Mouse (Mus musculus): ENCODE data around the gene Nfkbiz. TPM values are rescaled to one million over a fixed set of nuclear protein-coding genes. Genes with fewer than 3 reads are reported as not detected.

Nfkbiz gene
- polyA plus RNA-seq, 2 experiments, result 1.7 to 2.4 TPM

DNA sequence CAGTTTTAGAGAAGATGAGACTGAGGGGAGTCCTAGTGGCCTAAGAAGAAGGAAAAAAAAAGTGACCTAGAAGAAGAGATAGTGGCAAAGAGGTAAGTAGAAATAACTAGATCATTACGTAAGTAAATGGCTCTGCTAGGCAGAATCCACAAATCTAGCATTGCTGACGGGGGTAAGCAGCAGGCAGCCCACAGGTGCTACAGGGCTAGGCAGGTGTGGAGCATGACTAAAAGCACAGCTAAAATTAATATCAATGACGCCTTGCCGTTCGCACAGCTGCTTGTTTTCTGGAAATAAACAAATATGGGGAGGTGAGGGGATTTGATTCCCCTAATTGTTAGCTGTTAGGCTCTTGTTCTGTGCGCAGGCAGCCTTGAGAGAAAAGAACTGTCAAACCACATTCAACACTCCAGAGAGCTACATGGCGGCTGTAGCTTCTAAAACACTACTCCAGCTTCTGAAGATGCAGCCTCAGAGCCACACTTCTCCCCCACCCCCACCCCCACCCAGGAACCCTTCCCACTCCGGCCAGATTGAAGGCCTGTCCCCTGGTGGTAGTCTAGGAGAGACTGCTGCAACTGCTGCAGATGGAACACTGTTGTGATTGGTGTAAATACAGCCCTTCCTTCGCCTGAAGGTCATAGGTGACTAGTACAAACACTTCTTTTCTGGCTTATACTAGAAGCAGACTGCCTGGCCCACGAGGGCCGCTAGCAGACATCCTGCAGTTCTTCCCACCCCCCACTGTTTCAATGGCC is 15.1 kb downstream of the Nfkbiz start:
- Histone ChIP-seq H3K9me3 (ENCODE audit: control insufficient read depth, low read length) (no peaks in the 10 kb centered on the region), H3K4me3 (ENCODE audit: insufficient read depth in 1 of 2, low read depth in 2 of 2, low read length in 2 of 2) (no peak overlapping the region), H3K27ac (no peak overlapping the region), H3K9ac (replicated peaks) (no peak overlapping the region), H3K4me1 (replicated peaks; ENCODE audit: control insufficient read depth in 2 of 2, insufficient read depth in 2 of 2, low read length in 1 of 2) (peaks cover 0 to 4% of the 10 kb centered on the region in 2 experiments; a peak in 2 of 4 replicates), H3K27me3 (ENCODE audit: control insufficient read depth, insufficient read depth, low read length) (peaks cover 13% of the 10 kb centered on the region), H3K36me3 (replicated peaks; ENCODE audit: control insufficient read depth, insufficient read depth, low read depth) (no peaks in the 10 kb centered on the region), H3K4me2 (ENCODE audit: low read depth) (peak overlapping the region; percentile 91)
- ATAC-seq (ENCODE audit: insufficient read depth) (no peak), DNase-seq (ENCODE audit: low read depth in 3 of 3, low spot score in 3 of 3) (no peak)
- 68% methylated on average over 11 of the region's 11 CpGs for WGBS (ENCODE audit: insufficient replicate concordance)
- TF ChIP-seq CTCF (IDR thresholded peaks at IDR 0.05; ENCODE audit: low read depth) (peak; percentile 29; the same call in 1 of the 2 replicates), EP300 (IDR thresholded peaks at IDR 0.05; ENCODE audit: low read depth) (no peak)

DNA sequence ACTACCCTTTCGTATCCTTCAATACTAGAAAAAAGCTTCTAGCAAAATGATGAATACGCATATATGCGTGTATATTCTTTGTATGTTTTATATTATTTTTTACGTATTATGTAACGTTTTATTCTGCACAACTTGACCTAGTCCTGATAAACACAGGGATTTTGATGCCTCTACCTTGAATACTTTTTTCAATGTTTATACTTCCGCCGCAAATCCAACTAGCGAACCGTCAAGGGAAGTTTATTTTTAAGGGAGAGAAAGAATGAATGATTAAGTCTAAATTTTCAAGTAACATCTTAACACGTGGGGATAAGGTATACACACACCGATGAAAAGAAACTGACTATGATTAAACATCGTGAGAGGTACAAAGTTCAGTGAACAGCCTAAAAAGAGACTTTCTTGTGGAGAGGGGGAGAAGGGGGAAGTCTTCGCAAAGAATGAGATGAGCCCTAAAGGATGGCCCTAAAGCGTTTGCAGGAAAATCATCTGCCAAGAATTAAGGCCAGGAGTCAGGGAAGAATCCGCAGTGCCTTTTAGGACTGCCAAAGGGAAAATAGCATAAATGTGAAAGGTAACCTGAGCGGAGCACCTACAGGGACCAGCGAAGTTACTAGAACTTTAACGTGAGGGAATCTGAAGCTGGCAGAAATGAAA is 15.8 kb downstream of the Nfkbiz start:
- Histone ChIP-seq H3K9me3 (ENCODE audit: control insufficient read depth, low read length) (no peaks in the 10 kb centered on the region), H3K4me1 (replicated peaks; ENCODE audit: control insufficient read depth in 2 of 2, insufficient read depth in 2 of 2, low read length in 1 of 2) (peaks cover 0 to 4% of the 10 kb centered on the region in 2 experiments; a peak in 2 of 4 replicates), H3K27ac (no peak overlapping the region), H3K27me3 (ENCODE audit: control insufficient read depth, insufficient read depth, low read length) (peaks cover 13% of the 10 kb centered on the region), H3K4me3 (ENCODE audit: insufficient read depth in 1 of 2, low read depth in 2 of 2, low read length in 2 of 2) (peak overlapping the region; percentile 68 to 74; a peak in 2 of 4 replicates), H3K36me3 (replicated peaks; ENCODE audit: control insufficient read depth, insufficient read depth, low read depth) (peaks cover 3% of the 10 kb centered on the region), H3K4me2 (ENCODE audit: low read depth) (peak overlapping the region; percentile 91), H3K9ac (replicated peaks) (no peak overlapping the region)
- ATAC-seq (ENCODE audit: insufficient read depth) (no peak), DNase-seq (ENCODE audit: low read depth in 3 of 3, low spot score in 3 of 3) (no peak)
- TF ChIP-seq CTCF (IDR thresholded peaks at IDR 0.05; ENCODE audit: low read depth), result no peak
- TF ChIP-seq EP300 (IDR thresholded peaks at IDR 0.05; ENCODE audit: low read depth), result no peak
- 47% methylated on average over 18 of the region's 18 CpGs for WGBS (ENCODE audit: insufficient replicate concordance)

DNA sequence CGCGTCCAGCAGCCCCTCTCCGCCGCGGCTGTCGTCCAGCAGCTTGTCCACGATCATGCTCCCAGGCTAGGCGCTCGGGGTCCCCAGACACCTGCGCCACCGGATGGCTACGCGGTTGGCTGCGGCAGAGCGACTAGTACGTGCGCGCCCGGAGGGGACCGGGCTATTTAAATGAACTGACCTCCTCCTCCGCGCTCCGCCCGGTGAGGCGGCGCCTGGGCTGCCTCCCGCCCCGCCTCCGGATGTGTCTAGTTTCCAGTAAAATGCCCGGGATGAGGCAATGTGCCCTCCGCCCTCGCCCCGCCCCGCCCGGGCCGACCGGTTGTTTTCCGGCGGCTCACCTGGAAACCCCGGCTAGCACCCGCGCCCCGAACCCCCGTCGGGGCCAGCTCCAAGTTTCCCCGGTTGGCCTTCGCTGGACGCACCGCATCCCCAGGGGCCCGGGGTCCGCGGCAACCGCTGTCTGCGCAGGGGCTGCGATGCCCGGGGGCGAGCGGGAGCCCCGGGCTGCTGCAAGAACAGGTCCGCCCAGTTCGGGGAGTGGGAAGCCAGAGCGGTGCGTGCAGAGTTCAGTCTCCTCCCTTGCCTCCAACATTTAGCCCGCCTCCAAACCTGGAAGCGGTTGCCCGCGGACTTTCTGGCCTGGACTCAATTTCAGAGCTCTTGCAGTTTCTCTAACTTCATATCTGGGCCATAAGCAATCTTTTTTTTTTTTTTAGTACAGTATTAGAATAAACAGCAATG is 16.5 kb downstream of the Nfkbiz start:
- Histone ChIP-seq H3K4me1 (replicated peaks; ENCODE audit: control insufficient read depth in 2 of 2, insufficient read depth in 2 of 2, low read length in 1 of 2) (peaks cover 0 to 4% of the 10 kb centered on the region in 2 experiments; a peak in 2 of 4 replicates), H3K4me3 (ENCODE audit: insufficient read depth in 1 of 2, low read depth in 2 of 2, low read length in 2 of 2) (peak overlapping the region; percentile 68 to 74), H3K9ac (replicated peaks) (peak overlapping the region; percentile 72), H3K4me2 (ENCODE audit: low read depth) (peak overlapping the region; percentile 91), H3K36me3 (replicated peaks; ENCODE audit: control insufficient read depth, insufficient read depth, low read depth) (peaks cover 3% of the 10 kb centered on the region), H3K27me3 (ENCODE audit: control insufficient read depth, insufficient read depth, low read length) (peaks cover 13% of the 10 kb centered on the region), H3K27ac (no peak overlapping the region), H3K9me3 (ENCODE audit: control insufficient read depth, low read length) (no peaks in the 10 kb centered on the region)
- DNase-seq (ENCODE audit: low read depth in 3 of 3, low spot score in 3 of 3), result peak; percentile 71 to 78 (median 74)
- ATAC-seq (ENCODE audit: insufficient read depth), result peak; percentile 92
- WGBS (ENCODE audit: insufficient replicate concordance), result under 1% methylated on average over 67 of the region's 67 CpGs
- TF ChIP-seq EP300 (IDR thresholded peaks at IDR 0.05; ENCODE audit: low read depth) (0 out of 2 replicates have a peak, but pooled peaks have one; percentile 19), CTCF (IDR thresholded peaks at IDR 0.05; ENCODE audit: low read depth) (peak; percentile 3; the same call in 1 of the 2 replicates)

DNA sequence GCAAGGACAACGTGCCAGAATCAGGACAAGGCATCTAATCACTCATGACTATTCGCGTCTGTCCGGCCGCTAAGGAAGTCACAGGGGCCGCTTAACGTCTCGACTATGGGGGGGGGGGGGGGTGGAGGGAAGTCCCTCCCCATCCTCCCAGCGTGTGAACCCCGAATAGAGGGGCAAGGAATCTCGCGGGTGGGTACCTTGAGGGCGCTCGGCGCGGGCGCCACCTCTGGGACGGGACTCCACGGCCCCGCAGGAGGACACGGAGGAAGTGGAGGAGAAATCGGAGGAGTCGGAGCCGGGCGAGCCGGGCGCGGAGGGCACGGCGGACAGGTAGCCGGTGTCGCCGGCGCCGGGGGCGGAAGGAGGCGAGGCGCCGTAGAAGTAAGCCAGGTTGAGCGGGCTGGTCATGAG is 17.1 kb downstream of the Nfkbiz start:
- Histone ChIP-seq H3K9me3 (ENCODE audit: control insufficient read depth, low read length) (no peaks in the 10 kb centered on the region), H3K4me1 (replicated peaks; ENCODE audit: control insufficient read depth in 2 of 2, insufficient read depth in 2 of 2, low read length in 1 of 2) (peaks cover 0 to 4% of the 10 kb centered on the region in 2 experiments; a peak in 2 of 4 replicates), H3K4me2 (ENCODE audit: low read depth) (peak overlapping the region; percentile 91), H3K36me3 (replicated peaks; ENCODE audit: control insufficient read depth, insufficient read depth, low read depth) (peaks cover 3% of the 10 kb centered on the region), H3K27me3 (ENCODE audit: control insufficient read depth, insufficient read depth, low read length) (peaks cover 13% of the 10 kb centered on the region), H3K27ac (no peak overlapping the region), H3K4me3 (ENCODE audit: insufficient read depth in 1 of 2, low read depth in 2 of 2, low read length in 2 of 2) (peak overlapping the region; percentile 68 to 74), H3K9ac (replicated peaks) (peak overlapping the region; percentile 62)
- WGBS (ENCODE audit: insufficient replicate concordance), result under 1% methylated on average over 38 of the region's 40 CpGs
- DNase-seq (ENCODE audit: low read depth in 3 of 3, low spot score in 3 of 3) (no peak), ATAC-seq (ENCODE audit: insufficient read depth) (no peak)
- TF ChIP-seq CTCF (IDR thresholded peaks at IDR 0.05; ENCODE audit: low read depth) (no peak), EP300 (IDR thresholded peaks at IDR 0.05; ENCODE audit: low read depth) (no peak)

Measured in liver, embryonic 14.5 days (tissue).